Mouse (Mus musculus): ENCODE data around the gene Sppl3.

DNA sequence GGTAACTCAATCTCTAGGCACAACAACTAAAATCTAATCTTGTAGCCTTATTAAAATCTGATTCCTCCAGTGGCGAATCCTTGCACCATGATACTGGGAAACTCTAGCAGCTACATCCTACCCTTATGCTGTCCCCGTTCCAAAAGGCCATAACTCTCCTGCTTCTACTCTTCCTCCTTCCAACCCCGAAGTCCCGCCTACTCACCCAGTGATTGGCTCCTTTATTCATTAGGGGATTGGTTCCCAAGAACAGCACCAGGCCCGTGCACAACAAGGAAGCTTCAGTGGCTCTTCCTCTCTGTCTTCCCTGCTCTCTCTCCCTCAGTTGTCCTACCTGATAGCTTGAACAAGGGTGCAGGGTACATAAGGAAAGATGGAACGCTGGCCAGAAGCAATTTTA is 39.8 kb downstream of the Sppl3 start:
- TF ChIP-seq ZNF384 (IDR thresholded peaks at IDR 0.05; ENCODE audit: low read depth, low read length) (no peak), CTCF (conservative IDR thresholded peaks at IDR 0.05 in 1 of 2, IDR thresholded peaks at IDR 0.05 in 1 of 2; ENCODE audit: low read depth in 2 of 2, low read length in 2 of 2) (no peak), ZKSCAN1 (IDR thresholded peaks at IDR 0.05; ENCODE audit: borderline replicate concordance, low read depth, low read length) (no peak), RCOR1 (conservative IDR thresholded peaks at IDR 0.05; ENCODE audit: low read depth, low read length) (no peak), MAX (IDR thresholded peaks at IDR 0.05; ENCODE audit: low read length) (no peak), GABPA (IDR thresholded peaks at IDR 0.05; ENCODE audit: insufficient replicate concordance, low read depth, low read length) (no peak), ELF1 (IDR thresholded peaks at IDR 0.05; ENCODE audit: low read depth, low read length) (no peak), ZC3H11A (IDR thresholded peaks at IDR 0.05; ENCODE audit: low read depth, low read length) (no peak), MAZ (IDR thresholded peaks at IDR 0.05; ENCODE audit: low read depth, low read length) (no peak), TCF12 (IDR thresholded peaks at IDR 0.05; ENCODE audit: low read depth, low read length) (no peak), POLR2A (IDR thresholded peaks at IDR 0.05; ENCODE audit: low read depth, low read length) (no peak), USF1 (IDR thresholded peaks at IDR 0.05; ENCODE audit: low read depth, low read length) (no peak)

Measured in CH12.LX (cell line).